Comparison of ENCODE assay signal across 29 mouse cellular contexts in the genomic region with DNA sequence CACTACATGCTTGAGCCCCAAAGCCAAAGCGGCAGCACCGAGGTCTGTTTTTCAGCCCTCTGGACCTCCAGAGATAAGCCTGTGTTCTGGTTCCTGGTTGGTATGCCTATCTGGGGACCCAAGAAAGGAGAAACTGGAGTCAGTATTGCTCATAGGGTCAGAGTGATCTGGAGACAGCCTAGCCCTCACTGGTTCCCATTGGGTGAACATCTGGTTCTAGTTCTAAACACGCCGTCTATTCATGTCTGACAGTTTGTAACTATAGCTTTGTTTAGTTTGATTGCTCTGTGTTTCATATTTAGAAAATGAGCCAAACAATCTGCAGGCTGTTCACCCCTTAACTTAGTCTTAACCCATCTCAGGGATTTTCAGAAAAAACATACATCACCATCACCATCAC.
DNase-seq lines count a peak whose midpoint lies in the region; ATAC-seq and TF ChIP-seq lines count a peak whose summit lies in the region.
"Had no signal": no experiment of that assay in that cellular context is flagged by ENCODE, and none has a peak within 500 bp of the region (broad histone marks: within the 10 kb centered on the region; RNA-seq: fewer than 3 reads in every experiment).

No protein-coding gene starts in this region.

- H3K27me3 ChIP-seq in lung, embryonic 14.5 days (ENCODE audit: insufficient read depth, low read length), result no peaks in the 10 kb centered on the region
- H3K27me3 ChIP-seq in lung, postnatal 0 days (replicated peaks; ENCODE audit: insufficient read depth, low read length), result no peaks in the 10 kb centered on the region
- H3K27me3 ChIP-seq in kidney, adult 2 months (replicated peaks; ENCODE audit: control insufficient read depth, insufficient read depth, low read length), result no peaks in the 10 kb centered on the region
- H3K27me3 ChIP-seq: embryonic facial prominence, embryonic 13.5 days; forebrain, embryonic 15.5 days; heart, embryonic 12.5 days; heart, embryonic 15.5 days had no signal

- no peak overlapping the region for H3K4me3 ChIP-seq in lung, embryonic 14.5 days (ENCODE audit: low read depth, low read length)
- H3K4me3 ChIP-seq in lung, postnatal 0 days (ENCODE audit: low read depth, low read length), result no peak overlapping the region
- no peak overlapping the region for H3K4me3 ChIP-seq in lung, adult 2 months (replicated peaks; ENCODE audit: extremely low read depth, low read depth, low read length)
- H3K4me3 ChIP-seq in kidney, adult 2 months (ENCODE audit: insufficient read depth, low read depth, low read length), result no peak overlapping the region
- H3K4me3 ChIP-seq: embryonic facial prominence, embryonic 10.5 days; embryonic facial prominence, embryonic 13.5 days; erythroblast, embryonic 14.5 days; forebrain, embryonic 12.5 days; forebrain, embryonic 15.5 days; heart, embryonic 12.5 days; heart, embryonic 15.5 days; hindbrain, embryonic 10.5 days; hindbrain, embryonic 13.5 days had no signal

- no peak for TF ChIP-seq EP300 in lung, postnatal 0 days (IDR thresholded peaks at IDR 0.05)

- no peak overlapping the region for H3K9ac ChIP-seq in lung, embryonic 14.5 days
- H3K9ac ChIP-seq in lung, postnatal 0 days (replicated peaks; ENCODE audit: low read depth), result no peak overlapping the region
- H3K9ac ChIP-seq: embryonic facial prominence, embryonic 13.5 days; forebrain, embryonic 12.5 days; forebrain, embryonic 15.5 days; heart, embryonic 12.5 days; heart, embryonic 15.5 days; hindbrain, embryonic 13.5 days had no signal

- peak; percentile 80 for DNase-seq in lung, embryonic 14.5 days
- no peak for DNase-seq in lung, postnatal 14 days
- DNase-seq in lung, postnatal 0 days (ENCODE audit: low spot score), result peak; percentile 15
- no peak for DNase-seq in lung, adult 2 months
- peak; percentile 26 for DNase-seq in 3T3-L1 (ENCODE audit: low read depth, low spot score)
- peak; percentile 7 for DNase-seq in lung, postnatal 36 days
- no peak for DNase-seq in kidney, adult 2 months
- DNase-seq: adrenal gland, adult 8-10 months; adrenal gland, postnatal 25 days; cerebellum, adult 11-12 months; cerebellum, adult 8-10 months; cerebellum, postnatal 10 days; cerebellum, postnatal 36 days; embryo, embryonic 11 days; gastrocnemius, postnatal 25 days; heart, adult 18-20 months; heart, postnatal 10 days; heart, postnatal 36 days had no signal

- no peak overlapping the region for H3K4me2 ChIP-seq in lung, embryonic 14.5 days
- no peak overlapping the region for H3K4me2 ChIP-seq in lung, postnatal 0 days (replicated peaks; ENCODE audit: low read depth, low read length)
- H3K4me2 ChIP-seq: embryonic facial prominence, embryonic 13.5 days; forebrain, embryonic 12.5 days; forebrain, embryonic 15.5 days; heart, embryonic 12.5 days; heart, embryonic 15.5 days; hindbrain, embryonic 13.5 days had no signal

- no peaks in the 10 kb centered on the region for H3K36me3 ChIP-seq in lung, embryonic 14.5 days (ENCODE audit: insufficient read depth)
- no peaks in the 10 kb centered on the region for H3K36me3 ChIP-seq in lung, postnatal 0 days (ENCODE audit: insufficient read depth, low read length)
- no peaks in the 10 kb centered on the region for H3K36me3 ChIP-seq in kidney, adult 2 months (ENCODE audit: control insufficient read depth, insufficient read depth, low read length)
- H3K36me3 ChIP-seq: embryonic facial prominence, embryonic 10.5 days; embryonic facial prominence, embryonic 13.5 days; forebrain, embryonic 12.5 days; forebrain, embryonic 15.5 days; heart, embryonic 12.5 days; heart, embryonic 15.5 days; hindbrain, embryonic 10.5 days; hindbrain, embryonic 13.5 days had no signal

- WGBS in lung, embryonic 14.5 days, result 56% methylated on average over 4 of the region's 4 CpGs
- WGBS in lung, postnatal 0 days, result 69% methylated on average over 4 of the region's 4 CpGs
- 79% methylated on average over 4 of the region's 4 CpGs for WGBS in lung, adult 2 months
- 88% methylated on average over 4 of the region's 4 CpGs for WGBS in kidney, adult 2 months

- H3K9me3 ChIP-seq in lung, embryonic 14.5 days (ENCODE audit: low read depth, low read length), result no peaks in the 10 kb centered on the region
- H3K9me3 ChIP-seq in lung, postnatal 0 days (ENCODE audit: low read length), result no peaks in the 10 kb centered on the region
- H3K9me3 ChIP-seq: embryonic facial prominence, embryonic 10.5 days; embryonic facial prominence, embryonic 13.5 days; forebrain, embryonic 12.5 days; forebrain, embryonic 15.5 days; heart, embryonic 12.5 days; heart, embryonic 15.5 days; hindbrain, embryonic 10.5 days; hindbrain, embryonic 13.5 days had no signal

- no peaks in the 10 kb centered on the region; the same call in 1 of the 2 replicates for H3K4me1 ChIP-seq in lung, embryonic 14.5 days (ENCODE audit: insufficient read depth)
- no peaks in the 10 kb centered on the region for H3K4me1 ChIP-seq in lung, postnatal 0 days (ENCODE audit: insufficient read depth, low read depth, low read length)
- H3K4me1 ChIP-seq in lung, adult 2 months (ENCODE audit: control insufficient read depth, insufficient read depth, low read length), result no peaks in the 10 kb centered on the region
- H3K4me1 ChIP-seq in kidney, adult 2 months (ENCODE audit: control insufficient read depth, insufficient read depth, low read length), result no peaks in the 10 kb centered on the region
- H3K4me1 ChIP-seq: embryonic facial prominence, embryonic 13.5 days; heart, embryonic 15.5 days; hindbrain, embryonic 10.5 days had no signal

- TF ChIP-seq CTCF in lung, embryonic 14.5 days (IDR thresholded peaks at IDR 0.05; ENCODE audit: low read depth), result no peak
- no peak for TF ChIP-seq CTCF in lung, postnatal 0 days (IDR thresholded peaks at IDR 0.05)
- TF ChIP-seq CTCF in lung, adult 2 months (IDR thresholded peaks at IDR 0.05; ENCODE audit: insufficient read depth, low read length), result no peak
- TF ChIP-seq CTCF in kidney, adult 2 months (conservative IDR thresholded peaks at IDR 0.05; ENCODE audit: insufficient read depth, insufficient read length, low read depth, low read length), result no peak

- H3K27ac ChIP-seq in lung, embryonic 14.5 days (ENCODE audit: low read depth), result peak overlapping the region; percentile 40; the same call in 1 of the 2 replicates
- H3K27ac ChIP-seq in lung, postnatal 0 days (ENCODE audit: low read length), result no peak overlapping the region
- H3K27ac ChIP-seq in kidney, adult 2 months (ENCODE audit: insufficient read depth, low read depth, low read length), result no peak overlapping the region
- H3K27ac ChIP-seq: embryonic facial prominence, embryonic 10.5 days; embryonic facial prominence, embryonic 13.5 days; forebrain, embryonic 12.5 days; forebrain, embryonic 15.5 days; heart, embryonic 15.5 days; hindbrain, embryonic 10.5 days; hindbrain, embryonic 13.5 days had no signal

- ATAC-seq in lung, embryonic 14.5 days (ENCODE audit: insufficient read depth), result peak; percentile 73; the same call in 1 of the 2 replicates
- peak; percentile 43; the same call in 1 of the 2 replicates for ATAC-seq in lung, postnatal 0 days
- ATAC-seq: activated CD4-positive, CD25-positive, alpha-beta regulatory T cell, adult 4 months; CD4-positive, CD25-positive, alpha-beta regulatory T cell, adult 4 months; forebrain, embryonic 15.5 days had no signal

- TF ChIP-seq POLR2A in lung, adult 2 months (IDR thresholded peaks at IDR 0.05; ENCODE audit: borderline replicate concordance, extremely low read depth, low read depth, low read length), result no peak
- no peak for TF ChIP-seq POLR2A in kidney, adult 2 months (IDR thresholded peaks at IDR 0.05; ENCODE audit: low read depth, low read length)

Comparison
In these comparisons a context has a peak if more than half of its experiments do, and no peak if none do; other contexts are left out.
1. DNase-seq: peak in lung, embryonic 14.5 days (single experiment), lung, postnatal 0 days (single experiment), 3T3-L1 (single experiment) and lung, postnatal 36 days (single experiment); none in lung, postnatal 14 days (single experiment), lung, adult 2 months (single experiment) and kidney, adult 2 months (single experiment).